Mouse (Mus musculus) neural tube, embryonic 15.5 days (tissue): ENCODE results near the gene Rpl27a. TPM values are rescaled to one million over a fixed set of nuclear protein-coding genes. Genes with fewer than 3 reads are reported as not detected.

Experiments
- ATAC-seq: fragments of 200-750 bp; cut with Nextera tagmentation; 2 replicates; pipeline ENCODE4 v1.8.0; 2017; ENCODE audit warnings: mild to moderate bottlenecking, moderate TSS enrichment, moderate library complexity; ENCODE audit not compliant: low FRiP score
- H3K27ac ChIP-seq: fragments of 300-500 bp; sonication (generic); replicated peaks from 2 replicates; pipeline ENCODE4 v1.5.1; 2015; ENCODE audit warnings: mild to moderate bottlenecking, inconsistent platforms
- H3K27me3 ChIP-seq: fragments of 300-500 bp; sonication (generic); replicated peaks from 2 replicates; pipeline ENCODE4 v1.6.1; 2015; ENCODE audit warnings: inconsistent platforms
- H3K36me3 ChIP-seq: fragments of 300-500 bp; sonication (generic); 2 replicates; pipeline ENCODE4 v1.6.1; 2015; ENCODE audit warnings: inconsistent platforms
- H3K4me1 ChIP-seq: fragments of 300-500 bp; sonication (generic); 2 replicates; pipeline ENCODE4 v1.6.1; 2015; ENCODE audit warnings: inconsistent platforms
- H3K4me2 ChIP-seq: fragments of 300-500 bp; sonication (generic); 2 replicates; pipeline ENCODE4 v1.6.1; 2015; ENCODE audit warnings: inconsistent platforms, mild to moderate bottlenecking, moderate library complexity
- H3K4me3 ChIP-seq: fragments of 300-500 bp; sonication (generic); replicated peaks from 2 replicates; pipeline ENCODE4 v1.5.1; 2015; ENCODE audit warnings: mild to moderate bottlenecking, inconsistent platforms
- H3K9ac ChIP-seq: fragments of 300-500 bp; sonication (generic); replicated peaks from 2 replicates; pipeline ENCODE4 v1.6.1; 2015; ENCODE audit warnings: mild to moderate bottlenecking, inconsistent platforms
- H3K9me3 ChIP-seq: fragments of 300-500 bp; sonication (generic); replicated peaks from 2 replicates; pipeline ENCODE4 v1.6.1; 2016; ENCODE audit warnings: inconsistent platforms
- WGBS: fragments of 180-500 bp; shearing (Covaris S2); methylation state at CpG from one replicate; pipeline ENCODE4 v1.1.7; 2015; ENCODE audit warnings: mixed read lengths; 5-methylcytosine and 5-hydroxymethylcytosine counted together
- polyA plus RNA-seq: library from polyadenylated mRNA; unstranded; fragments of >200 nt; fragmentation: Nextera tagmentation; extraction: Ambion mirVana; gene quantifications from 2 replicates; pipeline ENCODE4 v1.2.1, GENCODE M21; 2015

Gene Rpl27a
- polyA plus RNA-seq, 1 experiment from 2014 or later, result 81.6 TPM

DNA sequence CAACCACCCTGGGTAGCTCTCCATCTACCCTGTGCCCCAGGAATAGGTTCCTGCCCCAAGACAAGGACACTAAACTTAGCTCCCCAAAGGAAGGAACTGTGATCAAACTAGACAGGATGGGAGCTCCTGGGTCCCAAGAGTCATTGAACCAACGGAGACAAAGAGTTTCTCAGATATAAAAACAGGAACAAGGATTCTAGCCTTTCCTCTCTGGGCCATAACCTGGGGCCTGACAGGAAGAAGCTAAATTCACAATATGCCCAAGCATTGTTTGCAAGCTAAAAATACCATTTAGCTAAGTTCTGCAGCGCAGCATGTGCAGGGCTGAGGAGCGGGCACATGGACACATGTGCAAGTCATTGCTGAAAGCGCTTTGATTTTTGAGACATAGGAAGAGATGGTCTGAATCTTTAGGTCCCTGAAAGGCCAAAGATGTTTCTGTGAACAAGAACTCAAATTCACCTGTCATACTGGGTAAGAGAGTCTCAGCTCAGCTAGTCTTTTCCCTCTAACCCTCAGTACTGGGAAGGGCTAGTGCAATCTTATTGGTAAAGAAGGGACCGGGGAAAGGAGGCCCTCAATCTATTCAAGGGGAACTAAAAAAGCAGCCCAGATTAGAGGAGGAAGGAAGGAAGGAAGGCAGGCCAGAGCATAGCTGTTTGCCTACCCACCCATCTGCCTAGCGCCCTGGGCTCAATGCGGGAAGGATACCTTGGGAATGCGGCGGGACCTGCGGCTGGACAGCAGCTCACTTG is 22.8 kb downstream of the Rpl27a start:
- Histone ChIP-seq H3K27me3 (no peaks in the 10 kb centered on the region), H3K27ac (peak overlapping the region; percentile 50; the same call in 1 of the 2 replicates), H3K9ac (no peak overlapping the region), H3K9me3 (no peaks in the 10 kb centered on the region), H3K4me3 (no peak overlapping the region), H3K4me1 (peaks cover 6% of the 10 kb centered on the region), H3K4me2 (no peak overlapping the region), H3K36me3 (no peaks in the 10 kb centered on the region)
- ATAC-seq, result no peak
- 88% methylated on average over 10 of the region's 10 CpGs for WGBS

GRCm38 (mm10) chr7:109542364-109542628 is 23.3 kb downstream of the Rpl27a start:
- no peaks in the 10 kb centered on the region for H3K36me3 ChIP-seq
- H3K4me2 ChIP-seq, result no peak overlapping the region
- 88% methylated on average over 3 of the region's 3 CpGs for WGBS
- H3K4me3 ChIP-seq, result no peak overlapping the region
- ATAC-seq, result no peak
- peak overlapping the region; percentile 50; the same call in 1 of the 2 replicates for H3K27ac ChIP-seq
- no peaks in the 10 kb centered on the region for H3K9me3 ChIP-seq
- H3K27me3 ChIP-seq, result no peaks in the 10 kb centered on the region
- peaks cover 3% of the 10 kb centered on the region; the same call in 1 of the 2 replicates for H3K4me1 ChIP-seq
- no peak overlapping the region for H3K9ac ChIP-seq

GRCm38 (mm10) chr7:109544792-109545191 is 25.8 kb downstream of the Rpl27a start:
- 73% methylated on average over 5 of the region's 5 CpGs for WGBS
- no peak overlapping the region for H3K4me3 ChIP-seq
- H3K9ac ChIP-seq, result no peak overlapping the region
- no peaks in the 10 kb centered on the region for H3K36me3 ChIP-seq
- no peak for ATAC-seq
- H3K9me3 ChIP-seq, result no peaks in the 10 kb centered on the region
- no peak overlapping the region for H3K27ac ChIP-seq
- H3K27me3 ChIP-seq, result no peaks in the 10 kb centered on the region
- H3K4me1 ChIP-seq, result peaks cover 3% of the 10 kb centered on the region; the same call in 1 of the 2 replicates
- no peak overlapping the region for H3K4me2 ChIP-seq

- ATAC-seq, result no peak
- Histone ChIP-seq H3K9me3 (no peaks in the 10 kb centered on the region), H3K4me2 (no peak overlapping the region), H3K4me1 (peaks cover 3% of the 10 kb centered on the region; the same call in 1 of the 2 replicates), H3K9ac (no peak overlapping the region), H3K4me3 (no peak overlapping the region), H3K36me3 (no peaks in the 10 kb centered on the region), H3K27ac (0 out of 2 replicates have a peak overlapping the region, but pooled peaks have one; percentile 11), H3K27me3 (no peaks in the 10 kb centered on the region)
- 65% methylated on average over 10 of the region's 10 CpGs for WGBS
These were observed 26.5 kb downstream of the Rpl27a start for GRCm38 (mm10) chr7:109545255-109545993.

- no peak for ATAC-seq
- Histone ChIP-seq H3K9me3 (no peaks in the 10 kb centered on the region), H3K4me2 (no peak overlapping the region), H3K4me1 (peaks cover 3% of the 10 kb centered on the region; the same call in 1 of the 2 replicates), H3K27me3 (no peaks in the 10 kb centered on the region), H3K36me3 (no peaks in the 10 kb centered on the region), H3K4me3 (no peak overlapping the region), H3K27ac (no peak overlapping the region), H3K9ac (no peak overlapping the region)
- WGBS, result 91% methylated on average over 2 of the region's 2 CpGs
These were observed 27.2 kb downstream of the Rpl27a start for GRCm38 (mm10) chr7:109546186-109546585.

DNA sequence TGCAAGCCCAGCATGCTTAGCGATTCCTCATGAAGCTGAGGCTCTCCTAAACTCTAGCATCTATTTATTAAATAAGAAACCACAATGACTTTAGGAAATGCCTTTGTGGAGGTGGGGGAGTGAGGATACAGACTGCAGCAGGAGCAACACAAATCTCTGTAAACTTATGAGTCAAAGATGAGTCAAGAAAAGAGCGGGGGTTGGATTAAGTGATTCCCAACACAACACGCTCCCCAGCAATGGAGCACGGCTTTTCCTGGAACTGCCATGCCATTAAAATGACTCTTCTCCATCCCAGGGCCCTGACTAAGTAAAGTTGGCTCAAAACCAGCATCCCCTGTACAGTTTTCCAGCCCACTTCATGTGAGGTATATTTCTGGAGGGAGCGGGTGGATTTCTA is 27.8 kb downstream of the Rpl27a start:
- WGBS, result 96% methylated on average over 5 of the region's 5 CpGs
- H3K4me2 ChIP-seq, result no peak overlapping the region

DNA sequence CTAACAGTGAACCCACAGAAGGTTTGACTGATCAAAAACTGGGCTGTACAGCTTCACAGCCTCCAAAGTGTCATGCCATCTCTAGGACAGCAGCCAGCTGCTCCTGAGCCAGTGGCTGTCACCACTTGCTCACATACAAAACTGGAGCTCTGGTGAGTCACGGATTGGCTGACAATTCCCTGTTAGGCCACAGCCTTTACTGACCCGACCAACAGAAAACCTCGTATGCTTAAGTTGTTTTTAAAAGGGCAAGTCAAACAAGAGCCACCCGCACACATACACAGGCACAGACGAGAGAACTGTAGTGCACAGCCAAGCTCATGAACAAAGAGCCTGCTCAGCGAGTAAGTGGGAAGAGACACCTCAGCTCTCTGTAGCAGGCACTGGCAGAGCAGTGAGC is 40.6 kb downstream of the Rpl27a start:
- no peak overlapping the region for H3K27ac ChIP-seq
- 48% methylated on average over 6 of the region's 6 CpGs for WGBS
- no peak overlapping the region for H3K9ac ChIP-seq
- H3K9me3 ChIP-seq, result no peaks in the 10 kb centered on the region
- no peak overlapping the region for H3K4me2 ChIP-seq
- H3K36me3 ChIP-seq, result no peaks in the 10 kb centered on the region
- H3K4me3 ChIP-seq, result no peak overlapping the region
- no peak for ATAC-seq
- H3K4me1 ChIP-seq, result peaks cover 2% of the 10 kb centered on the region; the same call in 1 of the 2 replicates
- H3K27me3 ChIP-seq, result no peaks in the 10 kb centered on the region

More for the DNA sequence above, 27.8 kb downstream of the Rpl27a start:
- H3K4me1 ChIP-seq, result peaks cover 3% of the 10 kb centered on the region; the same call in 1 of the 2 replicates
- H3K27me3 ChIP-seq, result no peaks in the 10 kb centered on the region
- H3K4me3 ChIP-seq, result no peak overlapping the region
- no peaks in the 10 kb centered on the region for H3K36me3 ChIP-seq
- no peak overlapping the region for H3K9ac ChIP-seq
- H3K27ac ChIP-seq, result no peak overlapping the region
- no peaks in the 10 kb centered on the region for H3K9me3 ChIP-seq
- no peak for ATAC-seq

- Histone ChIP-seq H3K27ac (no peak overlapping the region; the same call in 1 of the 2 replicates), H3K27me3 (no peaks in the 10 kb centered on the region), H3K9ac (no peak overlapping the region), H3K9me3 (no peaks in the 10 kb centered on the region), H3K4me2 (no peak overlapping the region), H3K4me3 (no peak overlapping the region), H3K4me1 (peaks cover 2% of the 10 kb centered on the region; the same call in 1 of the 2 replicates), H3K36me3 (no peaks in the 10 kb centered on the region)
- 66% methylated on average over 8 of the region's 8 CpGs for WGBS
- no peak for ATAC-seq
These were observed 42.7 kb downstream of the Rpl27a start for GRCm38 (mm10) chr7:109561466-109562153.

DNA sequence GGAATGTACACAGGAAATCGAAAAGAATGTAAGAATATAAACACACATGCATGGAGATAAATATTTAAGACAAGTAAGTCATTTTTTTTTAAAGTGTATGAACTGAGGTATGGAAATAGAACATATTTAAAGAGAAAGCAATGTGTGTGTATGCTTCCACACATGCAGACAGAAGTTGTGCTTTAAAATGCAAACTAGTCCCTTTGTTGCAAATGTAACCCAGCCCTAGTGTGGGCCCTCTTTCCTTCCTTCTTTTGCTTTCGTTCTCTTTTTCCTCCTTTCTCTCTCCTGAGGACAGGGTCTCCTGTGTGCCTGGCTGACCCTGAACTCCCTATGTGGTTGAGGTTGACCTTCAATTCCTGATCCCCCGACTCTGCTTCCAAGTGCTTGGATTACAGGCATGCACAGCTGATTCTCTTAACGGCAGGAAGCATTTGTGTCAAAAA is 43.2 kb downstream of the Rpl27a start:
- 64% methylated on average over 4 of the region's 4 CpGs for WGBS
- no peak overlapping the region for H3K4me2 ChIP-seq
- no peak for ATAC-seq

DNA sequence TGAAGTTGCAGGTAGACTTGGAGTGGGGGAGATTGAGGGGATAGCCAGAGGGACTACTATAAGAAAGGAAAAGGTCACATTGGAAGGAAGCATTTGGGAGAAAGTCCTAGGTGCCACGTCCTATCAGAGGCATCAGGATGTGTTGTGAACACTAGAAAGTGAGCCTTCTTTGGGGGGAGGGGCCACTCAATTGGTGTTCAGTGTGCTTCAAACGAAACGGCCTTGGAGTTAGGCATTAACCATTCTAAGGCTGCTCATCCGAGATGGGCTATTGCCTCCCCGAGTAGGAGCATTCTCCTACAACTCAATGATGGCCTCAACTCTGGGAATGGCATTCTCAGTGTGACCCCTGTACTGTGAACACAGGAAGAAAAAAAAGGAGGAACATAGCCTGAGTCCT is 43.7 kb downstream of the Rpl27a start:
- no peaks in the 10 kb centered on the region for H3K36me3 ChIP-seq
- peaks cover 2% of the 10 kb centered on the region; the same call in 1 of the 2 replicates for H3K4me1 ChIP-seq
- no peak overlapping the region for H3K27ac ChIP-seq
- no peaks in the 10 kb centered on the region for H3K27me3 ChIP-seq
- no peak overlapping the region for H3K9ac ChIP-seq
- no peak for ATAC-seq
- H3K4me2 ChIP-seq, result no peak overlapping the region
- 37% methylated on average over 5 of the region's 5 CpGs for WGBS
- H3K4me3 ChIP-seq, result no peak overlapping the region
- no peaks in the 10 kb centered on the region for H3K9me3 ChIP-seq

More for the DNA sequence above, 43.2 kb downstream of the Rpl27a start:
- no peaks in the 10 kb centered on the region for H3K9me3 ChIP-seq
- H3K27ac ChIP-seq, result no peak overlapping the region
- no peak overlapping the region for H3K9ac ChIP-seq
- H3K4me1 ChIP-seq, result peaks cover 2% of the 10 kb centered on the region; the same call in 1 of the 2 replicates
- H3K27me3 ChIP-seq, result no peaks in the 10 kb centered on the region
- no peaks in the 10 kb centered on the region for H3K36me3 ChIP-seq
- H3K4me3 ChIP-seq, result no peak overlapping the region

DNA sequence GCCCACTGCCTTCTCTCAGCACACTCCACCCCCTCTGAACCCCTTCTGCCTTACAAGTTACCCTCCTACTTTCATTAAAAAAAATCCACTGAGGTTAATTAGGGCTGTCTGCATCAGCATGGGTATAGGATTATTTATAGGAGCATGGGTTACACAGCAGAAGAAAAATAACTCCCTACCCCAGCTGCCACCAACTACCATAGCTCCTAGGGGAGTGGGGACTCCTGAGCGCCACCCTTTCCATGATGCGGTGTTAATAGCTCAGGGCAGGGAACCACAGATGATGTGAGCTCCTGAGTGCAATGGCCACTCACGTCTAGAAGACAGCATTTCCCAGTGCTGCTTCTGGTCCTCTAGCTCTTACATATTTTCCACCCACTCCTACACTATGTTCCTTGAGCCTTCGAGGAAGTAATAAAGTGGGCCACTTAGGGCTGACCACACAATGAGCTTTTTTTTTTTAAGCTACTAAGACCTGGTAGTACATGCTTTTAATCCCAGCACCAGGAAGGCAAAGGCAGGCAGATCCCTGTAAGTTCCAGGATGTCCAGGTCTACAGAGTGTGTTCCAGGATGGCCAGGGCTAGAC is 44.9 kb downstream of the Rpl27a start:
- no peak overlapping the region for H3K27ac ChIP-seq
- peaks cover 2% of the 10 kb centered on the region; the same call in 1 of the 2 replicates for H3K4me1 ChIP-seq
- H3K27me3 ChIP-seq, result no peaks in the 10 kb centered on the region
- H3K4me3 ChIP-seq, result no peak overlapping the region
- H3K9me3 ChIP-seq, result no peaks in the 10 kb centered on the region
- no peak overlapping the region for H3K4me2 ChIP-seq
- WGBS, result 59% methylated on average over 4 of the region's 4 CpGs
- H3K36me3 ChIP-seq, result no peaks in the 10 kb centered on the region
- no peak overlapping the region for H3K9ac ChIP-seq
- ATAC-seq, result no peak
